Mouse (Mus musculus) liver, adult (tissue): ENCODE results near the gene Foxo4.

Experiments used
- GATA4 ChIP-seq: IDR thresholded peaks from 2 replicates; pipeline ENCODE4 v1.6.1; 2014; ENCODE audit warnings: mild to moderate bottlenecking, low read length; ENCODE audit not compliant: insufficient replicate concordance

Gene Foxo4

DNA sequence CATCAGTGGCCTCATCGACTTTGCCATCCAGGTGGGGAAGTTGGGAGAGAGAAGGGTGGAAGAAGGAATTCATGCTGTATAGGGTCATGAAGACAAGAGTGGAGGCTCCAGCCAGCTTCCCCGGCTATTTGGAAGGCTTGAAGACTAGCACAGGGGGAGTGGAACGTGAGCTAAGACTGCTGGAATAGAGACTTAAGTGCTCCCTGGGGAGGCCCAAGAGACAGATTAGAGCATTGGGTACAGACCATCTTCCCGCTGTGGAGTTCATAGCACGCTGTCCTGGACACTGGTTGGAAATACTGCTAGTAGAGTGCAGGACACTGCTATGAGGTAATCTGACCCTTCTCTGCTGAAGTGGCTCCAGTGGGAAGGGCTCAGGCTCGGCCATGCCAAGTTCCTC lies 28.5 kb downstream of the Foxo4 start:
- no peak for TF ChIP-seq GATA4

GRCm38 (mm10) chrX:101285534-101285933 lies 31.2 kb downstream of the Foxo4 start:
- no peak for TF ChIP-seq GATA4

GRCm38 (mm10) chrX:101285953-101286670 lies 31.8 kb downstream of the Foxo4 start:
- TF ChIP-seq GATA4, result no peak

- no peak for TF ChIP-seq GATA4
These were observed 33.2 kb downstream of the Foxo4 start for GRCm38 (mm10) chrX:101287543-101287942.

- no peak for TF ChIP-seq GATA4
These were observed 34.1 kb downstream of the Foxo4 start for GRCm38 (mm10) chrX:101288432-101288831.

GRCm38 (mm10) chrX:101289037-101289436 lies 34.7 kb downstream of the Foxo4 start:
- TF ChIP-seq GATA4, result no peak

DNA sequence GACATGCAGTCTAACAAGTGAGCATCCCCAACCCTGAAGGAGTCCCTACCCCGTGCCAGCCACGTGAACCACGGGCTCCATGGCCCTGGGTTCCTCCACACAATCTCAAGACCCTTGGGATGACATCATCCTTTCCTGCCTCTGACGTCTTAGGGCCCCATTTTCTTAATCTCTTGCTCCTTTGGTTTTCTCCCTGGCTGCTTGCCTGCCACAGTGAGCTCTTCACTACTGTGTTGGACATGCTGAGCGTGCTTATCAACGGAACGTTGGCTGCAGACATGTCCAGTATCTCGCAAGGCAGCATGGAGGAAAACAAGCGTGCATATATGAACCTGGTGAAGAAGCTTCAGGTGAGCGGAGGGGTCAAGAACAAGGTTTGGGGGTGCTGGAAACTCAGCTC lies 35.8 kb downstream of the Foxo4 start:
- TF ChIP-seq GATA4, result no peak

DNA sequence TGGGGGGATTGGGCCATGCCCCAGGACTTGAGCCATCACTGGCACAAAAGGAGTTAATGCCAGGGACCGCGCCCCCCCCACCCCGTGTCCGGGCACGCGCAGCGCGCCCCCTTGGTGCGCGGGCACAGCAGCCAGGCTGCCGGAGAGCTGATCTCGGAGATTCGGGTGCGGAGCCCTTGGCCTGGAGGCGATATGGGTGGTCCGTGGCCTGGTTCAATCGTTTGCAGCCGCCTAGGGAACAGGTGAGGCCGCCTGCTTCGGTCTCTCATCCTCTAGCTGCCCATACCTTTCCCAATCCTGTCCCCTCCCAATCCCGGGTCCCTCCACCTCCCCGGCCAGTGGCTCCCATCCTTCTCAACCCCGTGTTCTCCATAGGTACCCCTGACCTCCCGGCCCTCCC lies 44.7 kb downstream of the Foxo4 start, which contains the start of gene Nlgn3:
Nlgn3 (plus strand) TSS at position 114 of the 400 bp plus-strand sequence.
- no peak for TF ChIP-seq GATA4

DNA sequence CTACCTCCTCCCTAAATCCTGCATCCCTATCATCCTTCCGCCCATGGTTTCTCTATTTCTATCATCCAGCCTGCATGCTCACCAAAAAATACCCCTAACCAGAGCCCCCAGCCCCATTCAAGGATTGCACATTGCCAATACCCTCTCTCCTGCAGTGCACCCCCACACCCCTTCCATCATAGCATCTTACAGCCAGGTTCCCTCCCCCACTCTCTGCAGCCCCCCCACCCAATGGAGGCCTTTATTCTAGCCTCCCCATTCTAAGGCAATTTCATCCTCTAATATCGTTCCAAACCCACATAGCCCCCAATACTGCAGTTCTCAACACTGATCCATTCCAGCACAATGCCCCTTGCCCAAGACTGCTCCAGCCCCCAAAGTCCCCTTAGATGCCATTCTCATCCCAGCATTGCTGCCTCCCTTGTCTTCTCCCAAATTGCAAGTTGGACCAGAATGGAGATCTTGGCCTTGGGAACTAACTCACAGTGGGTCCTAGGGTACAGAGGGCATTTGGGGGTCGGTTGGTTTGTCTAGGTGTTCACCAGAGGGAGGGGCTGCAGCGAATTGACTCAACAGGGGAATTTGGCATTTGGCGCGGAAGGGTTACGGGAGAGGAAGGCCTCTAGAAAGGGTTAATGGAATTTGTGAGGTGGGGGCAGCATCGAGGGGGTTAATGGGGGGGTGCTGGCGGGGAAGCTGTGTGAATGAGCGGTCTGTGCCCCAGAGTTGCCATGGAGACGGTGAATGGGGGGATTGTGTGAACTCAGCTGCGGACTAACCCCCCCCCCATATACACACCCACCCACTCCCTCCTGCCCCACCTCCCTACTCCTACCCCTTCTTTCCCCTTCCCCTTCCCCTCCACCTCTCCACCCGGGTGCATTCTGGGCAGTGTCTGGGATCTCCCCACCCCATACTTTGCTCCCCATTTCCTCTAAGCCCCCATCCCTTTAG lies 45.4 kb downstream of the Foxo4 start:
- TF ChIP-seq GATA4, result no peak

GRCm38 (mm10) chrX:101300427-101301030 lies 46.2 kb downstream of the Foxo4 start:
- TF ChIP-seq GATA4, result no peak

- no peak for TF ChIP-seq GATA4
These were observed 47.3 kb downstream of the Foxo4 start for GRCm38 (mm10) chrX:101301654-101302053.

- TF ChIP-seq GATA4, result no peak
These were observed 50.3 kb downstream of the Foxo4 start for GRCm38 (mm10) chrX:101304646-101305045.

- TF ChIP-seq GATA4, result no peak
These were observed 55.0 kb downstream of the Foxo4 start for GRCm38 (mm10) chrX:101309299-101309698.
